Mouse (Mus musculus) ES-E14 (cell line): ENCODE measurements at regions not wholly inside any gene's neighbourhood (a gene's known extent, or its start where the extent isn't known, plus 50 kb on each side); places are given as distances from the start of the nearest gene placed in this dataset.

Source experiments
- CHD2 ChIP-seq: IDR thresholded peaks from 2 replicates; pipeline ENCODE4 v1.6.1; 2014; ENCODE audit warnings: mild to moderate bottlenecking, low read depth, low read length, inconsistent platforms
- HCFC1 ChIP-seq: IDR thresholded peaks from 2 replicates; pipeline ENCODE4 v1.6.1; 2012; ENCODE audit warnings: low read length, inconsistent platforms, borderline replicate concordance; ENCODE audit not compliant: insufficient read depth
- MAFK ChIP-seq: IDR thresholded peaks from 2 replicates; pipeline ENCODE4 v1.6.1; 2014; ENCODE audit warnings: mild to moderate bottlenecking, low read depth, low read length, inconsistent platforms; ENCODE audit not compliant: insufficient read depth
- ZNF384 ChIP-seq: IDR thresholded peaks from 2 replicates; pipeline ENCODE4 v1.6.1; 2012; ENCODE audit warnings: low read depth, low read length, inconsistent platforms

GRCm38 (mm10) chr14:67613691-67614090, 1604.7 kb upstream of the Gulo start:
- no peak for TF ChIP-seq CHD2
- no peak for TF ChIP-seq ZNF384
- no peak for TF ChIP-seq HCFC1
- TF ChIP-seq MAFK: no peak
